Mouse (Mus musculus) c-Kit-positive CD71-negative TER-119-negative erythroid progenitor cells, embryonic 14.5 days (primary cell): ENCODE measurements at regions not wholly inside any gene's neighbourhood (a gene's known extent, or its start where the extent isn't known, plus 50 kb on each side); places are given as distances from the start of the nearest gene placed in this dataset.

ENCODE experiments used
- DNase-seq: peaks from one replicate; pipeline ENCODE4 v3.0.0-alpha.2; 2013; ENCODE audit warnings: low read depth

- DNase-seq: no peak
Measured at GRCm38 (mm10) chr19:15230129-15230927, 632.5 kb upstream of the Tle4 start.

GRCm38 (mm10) chr19:15217387-15217786 lies 619.5 kb upstream of the Tle4 start:
- DNase-seq: no peak

GRCm38 (mm10) chr19:15214651-15215050 lies 616.8 kb upstream of the Tle4 start:
- DNase-seq: no peak

GRCm38 (mm10) chr19:15212881-15213280 lies 615.0 kb upstream of the Tle4 start:
- DNase-seq: no peak

- DNase-seq: no peak
Measured at GRCm38 (mm10) chr19:15203039-15203438, 605.2 kb upstream of the Tle4 start.

- DNase-seq: no peak
Measured at GRCm38 (mm10) chr19:15201262-15201661, 603.4 kb upstream of the Tle4 start.

GRCm38 (mm10) chr19:15200792-15201191 lies 602.9 kb upstream of the Tle4 start:
- no peak for DNase-seq

GRCm38 (mm10) chr19:15200361-15200760 lies 602.5 kb upstream of the Tle4 start:
- DNase-seq: no peak

GRCm38 (mm10) chr19:15199692-15200091 lies 601.8 kb upstream of the Tle4 start:
- DNase-seq: no peak

- no peak for DNase-seq
Measured at GRCm38 (mm10) chr19:15175221-15175620, 577.4 kb upstream of the Tle4 start.

GRCm38 (mm10) chr19:15173301-15173700 lies 575.5 kb upstream of the Tle4 start:
- no peak for DNase-seq

- no peak for DNase-seq
Measured at GRCm38 (mm10) chr19:15167184-15167583, 569.3 kb upstream of the Tle4 start.

GRCm38 (mm10) chr19:15160641-15161040 lies 562.8 kb upstream of the Tle4 start:
- DNase-seq: no peak

- no peak for DNase-seq
Measured at GRCm38 (mm10) chr19:15158653-15159052, 560.8 kb upstream of the Tle4 start.

- no peak for DNase-seq
Measured at GRCm38 (mm10) chr19:15158177-15158576, 560.3 kb upstream of the Tle4 start.

- DNase-seq: no peak
Measured at GRCm38 (mm10) chr19:15154693-15155092, 556.8 kb upstream of the Tle4 start.

- no peak for DNase-seq
Measured at GRCm38 (mm10) chr19:15146325-15146724, 548.5 kb upstream of the Tle4 start.

- no peak for DNase-seq
Measured at GRCm38 (mm10) chr19:15127122-15127521, 529.3 kb upstream of the Tle4 start.

- no peak for DNase-seq
Measured at GRCm38 (mm10) chr19:15108441-15109026, 510.7 kb upstream of the Tle4 start.

- DNase-seq: no peak
Measured at GRCm38 (mm10) chr19:15095054-15095453, 497.2 kb upstream of the Tle4 start.

- no peak for DNase-seq
Measured at GRCm38 (mm10) chr19:15093534-15093933, 495.7 kb upstream of the Tle4 start.

- DNase-seq: no peak
Measured at GRCm38 (mm10) chr19:15080638-15081037, 482.8 kb upstream of the Tle4 start.

- DNase-seq: no peak
Measured at GRCm38 (mm10) chr19:15057801-15058200, 459.9 kb upstream of the Tle4 start.
